In the genomic region with DNA sequence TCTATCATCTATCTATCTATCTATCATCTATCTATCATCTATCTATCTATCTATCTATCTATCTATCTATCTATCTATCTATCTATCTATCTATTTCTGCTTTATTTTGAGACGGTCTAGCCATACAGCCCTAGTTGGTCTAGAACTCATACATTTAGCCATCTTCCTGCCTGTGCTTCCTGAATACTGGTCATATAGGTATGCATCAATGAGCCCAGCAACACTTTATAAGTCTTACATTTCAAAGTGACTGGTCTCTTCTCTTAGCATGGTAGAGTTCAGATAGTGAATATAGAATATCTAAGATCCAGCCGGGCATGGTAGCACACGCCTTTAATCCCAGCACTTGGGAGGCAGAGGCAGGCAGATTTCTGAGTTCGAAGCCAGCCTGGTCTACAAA, we compare ENCODE assay signal across 21 mouse cellular contexts. TPM values are rescaled to one million over a fixed set of nuclear protein-coding genes. Genes with fewer than 3 reads are reported as not detected.
A peak's percentile ranks its signal among the peaks of the same experiment; 100 is the strongest.
DNase-seq lines count a peak whose midpoint lies in the region; ATAC-seq and TF ChIP-seq lines count a peak whose summit lies in the region.
"Not testable (repeated sequence)": the region's sequence is repeated elsewhere in the genome, so short reads cannot be mapped to it uniquely, and the experiment has no call there.
"Had no signal": no experiment of that assay in that cellular context is flagged by ENCODE, and none has a peak within 500 bp of the region (broad histone marks: within the 10 kb centered on the region; RNA-seq: fewer than 3 reads in every experiment).

No protein-coding gene starts in this region.

- H3K9ac ChIP-seq in heart, postnatal 0 days (replicated peaks; ENCODE audit: low read depth, low read length) = not testable (repeated sequence)

- H3K4me3 ChIP-seq in heart, postnatal 0 days (ENCODE audit: low read depth, low read length) = not testable (repeated sequence)

- 84% methylated on average over 4 of the region's 4 CpGs for WGBS in heart, postnatal 0 days

- H3K4me1 ChIP-seq in heart, postnatal 0 days (ENCODE audit: control insufficient read depth, insufficient read depth) = not testable (repeated sequence)

- peak; percentile 45; the same call in 1 of the 2 replicates for ATAC-seq in erythroblast, adult 5-6 weeks (replicated peaks; ENCODE audit: low FRiP score, poor library complexity, severe bottlenecking)
- 0 out of 2 replicates have a peak, but pooled peaks have one; percentile 27 for ATAC-seq in heart, postnatal 0 days (ENCODE audit: insufficient read depth, low read depth)
- ATAC-seq in megakaryocyte progenitor cell, adult 5-6 weeks (replicated peaks; ENCODE audit: poor library complexity) = peak; percentile 26; the same call in 1 of the 2 replicates

- not testable (repeated sequence) for H3K27me3 ChIP-seq in heart, postnatal 0 days (ENCODE audit: control insufficient read depth, insufficient read depth, low read length)

- not testable (repeated sequence) for TF ChIP-seq CTCF in heart, postnatal 0 days (IDR thresholded peaks at IDR 0.05; ENCODE audit: low read depth)

- DNase-seq in CD4-positive helper T cell, adult 2 months (ENCODE audit: low read depth, low spot score) = peak; percentile 27
- peak; percentile 19 for DNase-seq in MN1 (ENCODE audit: low spot score)
- peak; percentile 29 for DNase-seq in forelimb bud, embryonic 11.5 days (ENCODE audit: low read depth, low spot score)
- peak; percentile 45 for DNase-seq in heart, postnatal 0 days (ENCODE audit: low spot score)
- peak; percentile 12 for DNase-seq in naive thymus-derived CD4-positive, alpha-beta T cell, adult 2 months (ENCODE audit: low read depth)

- not testable (repeated sequence) for TF ChIP-seq EP300 in heart, postnatal 0 days (IDR thresholded peaks at IDR 0.05; ENCODE audit: low read depth)

- peaks cover 20% of the 10 kb centered on the region; the same call in 1 of the 2 replicates for H3K36me3 ChIP-seq in heart, postnatal 0 days (replicated peaks; ENCODE audit: control insufficient read depth, insufficient read depth, low read length)

- not testable (repeated sequence) for H3K27ac ChIP-seq in heart, postnatal 0 days (ENCODE audit: low read depth)

- not testable (repeated sequence) for H3K4me2 ChIP-seq in heart, postnatal 0 days (ENCODE audit: low read depth, low read length)

- not testable (repeated sequence) for H3K9me3 ChIP-seq in heart, postnatal 0 days (replicated peaks; ENCODE audit: control insufficient read depth, low read length)

RNA-seq across cellular contexts. Expression of a gene that starts 31.8 kb away (rescaled TPM):
- total RNA-seq in erythroblast, adult 5-6 weeks (2015; ENCODE audit: low replicate concordance) = 3.6 and 5.6 TPM in 2 replicates
- total RNA-seq in erythroblast, adult 5-6 weeks (2017; ENCODE audit: low replicate concordance) = 0.34 and 1.5 TPM in 2 replicates
- total RNA-seq in heart, postnatal 0 days (2014; rRNA removed; ENCODE audit: low replicate concordance) = 6.8 and 13.8 TPM in 2 replicates
- 5.1 and 7.3 TPM in 2 replicates for polyA plus RNA-seq in heart, postnatal 0 days (2015; fragmentation: Nextera tagmentation; extraction: Ambion mirVana)
- total RNA-seq in megakaryocyte progenitor cell, adult 5-6 weeks (2015) = 76.0 and 76.5 TPM in 2 replicates
- 83.2 and 90.0 TPM in 2 replicates for total RNA-seq in megakaryocyte progenitor cell, adult 5-6 weeks (2017)

RNA-seq across cellular contexts. Expression of a gene that starts 34.2 kb away (rescaled TPM):
- total RNA-seq in erythroblast, adult 5-6 weeks (2015; ENCODE audit: low replicate concordance) = 13.2 and 15.4 TPM in 2 replicates
- total RNA-seq in erythroblast, adult 5-6 weeks (2017; ENCODE audit: low replicate concordance) = 23.7 and 33.6 TPM in 2 replicates
- total RNA-seq in heart, postnatal 0 days (2014; rRNA removed; ENCODE audit: low replicate concordance) = 228 and 244 TPM in 2 replicates
- 109 and 123 TPM in 2 replicates for polyA plus RNA-seq in heart, postnatal 0 days (2015; fragmentation: Nextera tagmentation; extraction: Ambion mirVana)
- total RNA-seq in megakaryocyte progenitor cell, adult 5-6 weeks (2015) = 69.5 and 79.9 TPM in 2 replicates
- total RNA-seq in megakaryocyte progenitor cell, adult 5-6 weeks (2017) = 134 and 138 TPM in 2 replicates

RNA-seq across cellular contexts. Expression of a gene that starts 34.2 kb away (rescaled TPM):
- total RNA-seq in erythroblast, adult 5-6 weeks (2015; ENCODE audit: low replicate concordance) = not detected in 2 replicates
- total RNA-seq in erythroblast, adult 5-6 weeks (2017; ENCODE audit: low replicate concordance) = not detected in 2 replicates
- not detected in 2 replicates for total RNA-seq in heart, postnatal 0 days (2014; rRNA removed; ENCODE audit: low replicate concordance)
- not detected in 2 replicates for polyA plus RNA-seq in heart, postnatal 0 days (2015; fragmentation: Nextera tagmentation; extraction: Ambion mirVana)
- total RNA-seq in megakaryocyte progenitor cell, adult 5-6 weeks (2015) = 0.15 and 0.30 TPM in 2 replicates
- 0.24 TPM in 1 of 2 replicates, not detected in the other for total RNA-seq in megakaryocyte progenitor cell, adult 5-6 weeks (2017)
- total RNA-seq: adrenal gland, adult 2 months; adrenal gland, postnatal 25 days; adrenal gland, postnatal 4 days; ES-E14; forebrain, postnatal 0 days had no signal
- polyA plus RNA-seq: adrenal gland, adult 2 months; brain, embryonic 14.5 days; cerebellum, adult 2 months; cortical plate, adult 2 months; embryonic facial prominence, embryonic 12.5 days; erythroblast, embryonic 14.5 days; forebrain, embryonic 11.5 days; forebrain, embryonic 13.5 days; forebrain, embryonic 15.5 days; forebrain, postnatal 0 days; frontal cortex, adult 2 months had no signal

RNA-seq across cellular contexts. Expression of a gene that starts 56.5 kb away (rescaled TPM):
- 8.3 and 15.0 TPM in 2 replicates for total RNA-seq in erythroblast, adult 5-6 weeks (2015; ENCODE audit: low replicate concordance)
- 13.9 and 20.6 TPM in 2 replicates for total RNA-seq in erythroblast, adult 5-6 weeks (2017; ENCODE audit: low replicate concordance)
- total RNA-seq in heart, postnatal 0 days (2014; rRNA removed; ENCODE audit: low replicate concordance) = 48.2 and 75.3 TPM in 2 replicates
- 21.2 and 22.1 TPM in 2 replicates for polyA plus RNA-seq in heart, postnatal 0 days (2015; fragmentation: Nextera tagmentation; extraction: Ambion mirVana)
- 8.8 and 14.8 TPM in 2 replicates for total RNA-seq in megakaryocyte progenitor cell, adult 5-6 weeks (2015)
- total RNA-seq in megakaryocyte progenitor cell, adult 5-6 weeks (2017) = 27.0 and 28.1 TPM in 2 replicates

RNA-seq across cellular contexts. Expression of a gene that starts 56.6 kb away (rescaled TPM):
- total RNA-seq in erythroblast, adult 5-6 weeks (2015; ENCODE audit: low replicate concordance) = 7.9 and 11.1 TPM in 2 replicates
- 17.4 and 30.4 TPM in 2 replicates for total RNA-seq in erythroblast, adult 5-6 weeks (2017; ENCODE audit: low replicate concordance)
- 38.0 and 65.9 TPM in 2 replicates for total RNA-seq in heart, postnatal 0 days (2014; rRNA removed; ENCODE audit: low replicate concordance)
- polyA plus RNA-seq in heart, postnatal 0 days (2015; fragmentation: Nextera tagmentation; extraction: Ambion mirVana) = 53.7 and 59.5 TPM in 2 replicates
- 29.8 and 36.6 TPM in 2 replicates for total RNA-seq in megakaryocyte progenitor cell, adult 5-6 weeks (2015)
- total RNA-seq in megakaryocyte progenitor cell, adult 5-6 weeks (2017) = 21.8 and 30.3 TPM in 2 replicates
